In the genomic region with DNA sequence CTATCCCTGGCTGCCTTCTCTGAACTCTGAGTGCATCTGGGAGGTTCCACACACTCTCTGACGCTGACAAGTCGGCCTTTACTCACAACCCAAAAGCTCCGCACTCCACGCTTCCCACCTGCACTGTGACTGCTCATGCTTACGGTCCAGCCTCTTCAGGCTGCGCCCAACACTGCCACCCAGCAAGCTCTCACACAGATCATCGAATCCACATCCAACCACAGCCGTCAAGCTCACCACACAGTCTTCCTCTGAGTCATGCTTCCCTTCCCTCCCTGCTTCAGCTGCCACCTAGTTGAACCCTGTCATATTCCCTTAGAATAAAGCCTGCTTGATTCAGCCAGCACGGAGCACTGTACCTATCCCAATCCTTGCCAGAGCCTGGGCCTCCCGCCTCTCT, we compare ENCODE assay signal across 14 mouse cellular contexts.
DNase-seq lines count a peak whose midpoint lies in the region; ATAC-seq and TF ChIP-seq lines count a peak whose summit lies in the region.
"Had no signal": no experiment of that assay in that cellular context is flagged by ENCODE, and none has a peak within 500 bp of the region (broad histone marks: within the 10 kb centered on the region; RNA-seq: fewer than 3 reads in every experiment).

No protein-coding gene starts in this region.

- peaks cover 49% of the 10 kb centered on the region for H3K4me1 ChIP-seq in forebrain, embryonic 10.5 days
- H3K4me1 ChIP-seq in forebrain, embryonic 13.5 days = peaks cover 51% of the 10 kb centered on the region
- peaks cover 46% of the 10 kb centered on the region for H3K4me1 ChIP-seq in hindbrain, embryonic 12.5 days
- no peaks in the 10 kb centered on the region; the same call in 1 of the 2 replicates for H3K4me1 ChIP-seq in hindbrain, embryonic 11.5 days (replicated peaks; ENCODE audit: control insufficient read depth, insufficient read depth, low read length)
- no peaks in the 10 kb centered on the region for H3K4me1 ChIP-seq in stomach, embryonic 14.5 days (ENCODE audit: control insufficient read depth, insufficient read depth, low read length)
- no peaks in the 10 kb centered on the region for H3K4me1 ChIP-seq in stomach, postnatal 0 days (replicated peaks; ENCODE audit: control insufficient read depth, insufficient read depth)

- H3K27me3 ChIP-seq in forebrain, embryonic 10.5 days (ENCODE audit: poor library complexity, severe bottlenecking) = no peaks in the 10 kb centered on the region
- H3K27me3 ChIP-seq in forebrain, embryonic 13.5 days = no peaks in the 10 kb centered on the region
- H3K27me3 ChIP-seq in hindbrain, embryonic 12.5 days = no peaks in the 10 kb centered on the region
- no peaks in the 10 kb centered on the region for H3K27me3 ChIP-seq in hindbrain, embryonic 11.5 days (ENCODE audit: control insufficient read depth, insufficient read depth, low read length)
- no peaks in the 10 kb centered on the region for H3K27me3 ChIP-seq in stomach, embryonic 14.5 days (ENCODE audit: control insufficient read depth, insufficient read depth, low read length)
- no peaks in the 10 kb centered on the region for H3K27me3 ChIP-seq in stomach, postnatal 0 days (ENCODE audit: control insufficient read depth, insufficient read depth, low read length)
- H3K27me3 ChIP-seq: limb, embryonic 12.5 days; neural tube, embryonic 13.5 days had no signal

- H3K36me3 ChIP-seq in forebrain, embryonic 10.5 days (replicated peaks) = no peaks in the 10 kb centered on the region
- H3K36me3 ChIP-seq in forebrain, embryonic 13.5 days (ENCODE audit: poor library complexity, severe bottlenecking) = no peaks in the 10 kb centered on the region
- no peaks in the 10 kb centered on the region for H3K36me3 ChIP-seq in hindbrain, embryonic 12.5 days
- no peaks in the 10 kb centered on the region for H3K36me3 ChIP-seq in hindbrain, embryonic 11.5 days (ENCODE audit: control insufficient read depth, insufficient read depth, low read length)
- H3K36me3 ChIP-seq in stomach, embryonic 14.5 days (ENCODE audit: control insufficient read depth, insufficient read depth, low read length) = no peaks in the 10 kb centered on the region
- H3K36me3 ChIP-seq in stomach, postnatal 0 days (ENCODE audit: control insufficient read depth, insufficient read depth, low read length) = no peaks in the 10 kb centered on the region
- H3K36me3 ChIP-seq: limb, embryonic 12.5 days; neural tube, embryonic 13.5 days had no signal

- no peak for ATAC-seq in forebrain, embryonic 13.5 days
- peak; percentile 27; the same call in 1 of the 2 replicates for ATAC-seq in hindbrain, embryonic 12.5 days (ENCODE audit: low FRiP score)
- ATAC-seq in hindbrain, embryonic 11.5 days (ENCODE audit: low FRiP score) = no peak
- ATAC-seq in stomach, embryonic 14.5 days (ENCODE audit: insufficient number of reproducible peaks, insufficient read depth, low FRiP score, low read depth) = peak; percentile 10; the same call in 1 of the 2 replicates
- no peak for ATAC-seq in stomach, postnatal 0 days (ENCODE audit: low FRiP score, low TSS enrichment)
- ATAC-seq: activated CD4-positive, CD25-positive, alpha-beta regulatory T cell, adult 4 months; liver, postnatal 0 days had no signal

- TF ChIP-seq EP300 in stomach, postnatal 0 days (optimal IDR thresholded peaks at IDR 0.05) = no peak

- H3K9ac ChIP-seq in forebrain, embryonic 13.5 days = no peak overlapping the region
- H3K9ac ChIP-seq in hindbrain, embryonic 12.5 days = no peak overlapping the region
- H3K9ac ChIP-seq in hindbrain, embryonic 11.5 days (ENCODE audit: low read depth, low read length) = no peak overlapping the region
- no peak overlapping the region for H3K9ac ChIP-seq in stomach, embryonic 14.5 days (replicated peaks; ENCODE audit: low read depth, low read length)
- H3K9ac ChIP-seq in stomach, postnatal 0 days (ENCODE audit: low read length) = no peak overlapping the region
- H3K9ac ChIP-seq: limb, embryonic 12.5 days; liver, postnatal 0 days; neural tube, embryonic 13.5 days had no signal

- H3K9me3 ChIP-seq in forebrain, embryonic 10.5 days = no peaks in the 10 kb centered on the region
- no peaks in the 10 kb centered on the region for H3K9me3 ChIP-seq in forebrain, embryonic 13.5 days (replicated peaks)
- H3K9me3 ChIP-seq in hindbrain, embryonic 12.5 days (replicated peaks) = no peaks in the 10 kb centered on the region
- no peaks in the 10 kb centered on the region for H3K9me3 ChIP-seq in hindbrain, embryonic 11.5 days (ENCODE audit: control insufficient read depth, low read length)
- H3K9me3 ChIP-seq in stomach, embryonic 14.5 days (ENCODE audit: control insufficient read depth, low read depth, low read length) = no peaks in the 10 kb centered on the region
- no peaks in the 10 kb centered on the region for H3K9me3 ChIP-seq in stomach, postnatal 0 days (ENCODE audit: control insufficient read depth, low read length)
- H3K9me3 ChIP-seq: limb, embryonic 12.5 days; neural tube, embryonic 13.5 days had no signal

- no peak overlapping the region for H3K4me2 ChIP-seq in forebrain, embryonic 13.5 days
- H3K4me2 ChIP-seq in hindbrain, embryonic 12.5 days (replicated peaks) = no peak overlapping the region
- H3K4me2 ChIP-seq in hindbrain, embryonic 11.5 days (replicated peaks; ENCODE audit: low read depth, low read length) = no peak overlapping the region
- H3K4me2 ChIP-seq in stomach, embryonic 14.5 days (replicated peaks; ENCODE audit: low read depth, low read length) = no peak overlapping the region
- H3K4me2 ChIP-seq in stomach, postnatal 0 days (replicated peaks; ENCODE audit: low read depth) = no peak overlapping the region
- H3K4me2 ChIP-seq: limb, embryonic 12.5 days; neural tube, embryonic 13.5 days had no signal

- TF ChIP-seq CTCF in stomach, postnatal 0 days (IDR thresholded peaks at IDR 0.05; ENCODE audit: low read depth) = no peak

- peak overlapping the region; percentile 60 for H3K27ac ChIP-seq in forebrain, embryonic 10.5 days
- no peak overlapping the region for H3K27ac ChIP-seq in forebrain, embryonic 13.5 days
- no peak overlapping the region for H3K27ac ChIP-seq in hindbrain, embryonic 12.5 days
- no peak overlapping the region for H3K27ac ChIP-seq in hindbrain, embryonic 11.5 days (ENCODE audit: low read depth, low read length)
- H3K27ac ChIP-seq in stomach, embryonic 14.5 days (ENCODE audit: low read length) = no peak overlapping the region
- no peak overlapping the region for H3K27ac ChIP-seq in stomach, postnatal 0 days (replicated peaks)
- H3K27ac ChIP-seq: limb, embryonic 12.5 days; neural tube, embryonic 13.5 days had no signal

- WGBS in forebrain, embryonic 10.5 days = 72% methylated on average over 10 of the region's 10 CpGs
- 74% methylated on average over 10 of the region's 10 CpGs for WGBS in forebrain, embryonic 13.5 days
- WGBS in hindbrain, embryonic 12.5 days = 62% methylated on average over 10 of the region's 10 CpGs
- 72% methylated on average over 10 of the region's 10 CpGs for WGBS in hindbrain, embryonic 11.5 days
- 64% methylated on average over 10 of the region's 10 CpGs for WGBS in stomach, embryonic 14.5 days
- WGBS in stomach, postnatal 0 days = 61% methylated on average over 10 of the region's 10 CpGs

- no peak overlapping the region for H3K4me3 ChIP-seq in forebrain, embryonic 10.5 days
- H3K4me3 ChIP-seq in forebrain, embryonic 13.5 days = no peak overlapping the region
- H3K4me3 ChIP-seq in hindbrain, embryonic 12.5 days = no peak overlapping the region
- no peak overlapping the region for H3K4me3 ChIP-seq in hindbrain, embryonic 11.5 days (ENCODE audit: low read depth, low read length)
- H3K4me3 ChIP-seq in stomach, embryonic 14.5 days (ENCODE audit: low read depth, low read length) = no peak overlapping the region
- H3K4me3 ChIP-seq in stomach, postnatal 0 days (ENCODE audit: low read depth, low read length) = no peak overlapping the region
- H3K4me3 ChIP-seq: limb, embryonic 12.5 days; neural tube, embryonic 13.5 days had no signal

- DNase-seq in forebrain, embryonic 10.5 days (ENCODE audit: extremely low spot score, low spot score) = no peak
- no peak for DNase-seq in hindbrain, embryonic 11.5 days (ENCODE audit: low spot score)
- no peak for DNase-seq in stomach, postnatal 0 days (ENCODE audit: low spot score)
- no peak for DNase-seq in spleen, postnatal 14 days (ENCODE audit: low spot score in 2 of 2)
- DNase-seq in spleen, postnatal 36 days (ENCODE audit: low spot score in 2 of 2) = no peak
- DNase-seq: kidney, postnatal 10 days; liver, postnatal 0 days; right cerebral cortex, postnatal 14 days had no signal

Comparison
In these comparisons a context has a peak if more than half of its experiments do, and no peak if none do; other contexts are left out.
1. ATAC-seq: peak in hindbrain, embryonic 12.5 days (single experiment) and stomach, embryonic 14.5 days (single experiment); none in forebrain, embryonic 13.5 days (single experiment), hindbrain, embryonic 11.5 days (single experiment) and stomach, postnatal 0 days (single experiment).